Mouse (Mus musculus) G1E (cell line): Measurements from ENCODE around the gene Abhd13. TPM values are rescaled to one million over a fixed set of nuclear protein-coding genes. Genes with fewer than 3 reads are reported as not detected.

ENCODE experiments used
- ATAC-seq: 2 replicates; pipeline ENCODE4 v1.8.0; 2016; ENCODE audit warnings: mild to moderate bottlenecking; ENCODE audit not compliant: insufficient number of reproducible peaks, poor library complexity, low FRiP score, severe bottlenecking; ENCODE audit errors: extremely low read depth
- DNase-seq: peaks from one replicate; pipeline ENCODE4 v3.0.0; 2012; ENCODE audit warnings: low spot score
- H3K27me3 ChIP-seq: 2 replicates; pipeline ENCODE4 v1.6.1; 2012; ENCODE audit warnings: mild to moderate bottlenecking, low read length, inconsistent platforms; ENCODE audit not compliant: insufficient read depth
- H3K36me3 ChIP-seq: replicated peaks from 2 replicates; pipeline ENCODE3; 2012; ENCODE audit warnings: mild to moderate bottlenecking, inconsistent platforms
- H3K4me1 ChIP-seq: 2 replicates; pipeline ENCODE4 v1.6.1; 2012; ENCODE audit warnings: low read depth, low read length, inconsistent platforms, mixed read lengths; ENCODE audit not compliant: insufficient read depth
- H3K4me3 ChIP-seq: 2 replicates; pipeline ENCODE4 v1.5.1; 2012; ENCODE audit warnings: low read depth, mild to moderate bottlenecking, inconsistent platforms, low read length, moderate library complexity, mixed read lengths
- H3K9me3 ChIP-seq: replicated peaks from 2 replicates; pipeline ENCODE4 v1.6.1; 2012; ENCODE audit warnings: inconsistent platforms
- CTCF ChIP-seq: IDR thresholded peaks from 2 replicates; pipeline ENCODE4 v1.5.1; 2012; ENCODE audit warnings: low read depth, low read length, inconsistent platforms, mixed read lengths
- GATA1 ChIP-seq: IDR thresholded peaks from 2 replicates; pipeline ENCODE4 v1.6.1; 2012; ENCODE audit warnings: borderline replicate concordance, low read length, inconsistent platforms, mixed read lengths
- GATA2 ChIP-seq: IDR thresholded peaks from 2 replicates; pipeline ENCODE4 v1.6.1; 2012; ENCODE audit warnings: low read depth, low read length, inconsistent platforms, borderline replicate concordance
- POLR2AphosphoS5 ChIP-seq: IDR thresholded peaks from 2 replicates; pipeline ENCODE4 v1.6.1; 2012; ENCODE audit warnings: low read depth, low read length, inconsistent platforms; ENCODE audit not compliant: insufficient replicate concordance
- TAL1 ChIP-seq: conservative IDR thresholded peaks from 2 replicates; pipeline ENCODE4 v1.6.1; 2012; ENCODE audit warnings: low read depth, low read length, inconsistent platforms, mixed read lengths
- polyA plus RNA-seq: library from polyadenylated mRNA; stranded (reverse); fragments of >175 nt; gene quantifications from 2 replicates; pipeline ENCODE4 v1.2.3, GENCODE M21; 2012
- total RNA-seq, 2 experiments: library from RNA; stranded (forward) in 1 of 2; stranded (reverse) in 1 of 2; fragments of 200-1000 nt in 1 of 2; fragments of >200 nt in 1 of 2; fragmentation: Nextera tagmentation in 1 of 2; gene quantifications; 2 replicates each; pipeline ENCODE4 v1.2.3; 2014 to 2017

Abhd13 gene
- total and polyA plus RNA-seq, 3 experiments = 1.4 to 23.5 (median 19.9) TPM

DNA sequence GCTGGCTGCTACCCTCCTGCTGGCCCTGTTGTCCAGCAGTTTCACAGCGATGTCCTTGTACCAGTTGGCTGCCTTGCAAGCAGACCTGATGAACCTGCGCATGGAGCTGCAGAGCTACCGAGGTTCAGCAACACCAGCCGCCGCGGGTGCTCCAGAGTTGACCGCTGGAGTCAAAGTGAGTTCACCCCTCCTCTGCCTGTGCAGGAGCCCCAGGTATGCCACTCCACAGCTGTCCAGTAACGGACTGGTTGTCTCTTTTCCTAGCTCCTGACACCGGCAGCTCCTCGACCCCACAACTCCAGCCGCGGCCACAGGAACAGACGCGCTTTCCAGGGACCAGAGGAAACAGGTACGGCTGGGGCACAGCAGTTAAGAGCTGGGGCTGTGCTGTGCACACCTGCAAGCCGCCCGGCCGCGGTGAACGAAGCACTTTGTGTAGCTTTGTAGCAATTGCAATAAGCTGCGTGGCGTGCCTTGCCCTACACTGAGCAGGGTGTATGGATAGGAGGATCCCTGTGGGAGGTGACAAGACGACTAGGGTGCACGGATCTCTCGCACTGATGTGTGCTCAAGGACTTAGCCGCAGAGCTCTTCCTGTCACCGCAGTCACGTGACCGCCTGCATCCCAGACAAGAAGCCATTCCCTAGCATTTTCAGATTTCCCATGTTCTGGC is 29.6 kb downstream of the Abhd13 start:
- TF ChIP-seq GATA1 (no peak), POLR2AphosphoS5 (no peak), CTCF (no peak), GATA2 (no peak), TAL1 (no peak)
- Histone ChIP-seq H3K4me3 (peak overlapping the region; percentile 9; the same call in 1 of the 2 replicates), H3K9me3 (no peaks in the 10 kb centered on the region), H3K4me1 (no peaks in the 10 kb centered on the region), H3K27me3 (peaks cover 17% of the 10 kb centered on the region; the same call in 1 of the 2 replicates), H3K36me3 (no peaks in the 10 kb centered on the region)
- ATAC-seq (no peak), DNase-seq (no peak)

DNA sequence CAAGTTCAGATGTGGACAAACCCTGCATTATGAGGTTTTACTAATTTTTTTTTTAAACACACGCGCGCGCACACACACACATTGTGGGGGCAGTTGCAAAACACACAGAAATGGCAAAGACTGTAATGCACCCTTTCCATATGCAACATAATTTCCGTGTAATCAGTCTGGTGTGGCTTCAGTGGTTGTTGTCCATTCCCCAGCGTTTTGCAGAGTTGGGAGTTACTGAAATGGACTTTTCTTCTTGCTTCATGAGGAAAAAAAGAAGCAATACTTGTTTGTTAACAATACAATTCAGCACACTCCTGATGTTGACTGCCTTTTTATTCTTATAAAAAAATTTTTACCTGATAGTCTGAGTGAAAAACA is 30.1 kb downstream of the Abhd13 start:
- Histone ChIP-seq H3K36me3 (no peaks in the 10 kb centered on the region), H3K4me1 (no peaks in the 10 kb centered on the region), H3K4me3 (no peak overlapping the region), H3K27me3 (peaks cover 17% of the 10 kb centered on the region; the same call in 1 of the 2 replicates), H3K9me3 (no peaks in the 10 kb centered on the region)
- TF ChIP-seq GATA1 (no peak), CTCF (no peak), TAL1 (no peak), GATA2 (no peak), POLR2AphosphoS5 (no peak)
- DNase-seq (no peak), ATAC-seq (no peak)

DNA sequence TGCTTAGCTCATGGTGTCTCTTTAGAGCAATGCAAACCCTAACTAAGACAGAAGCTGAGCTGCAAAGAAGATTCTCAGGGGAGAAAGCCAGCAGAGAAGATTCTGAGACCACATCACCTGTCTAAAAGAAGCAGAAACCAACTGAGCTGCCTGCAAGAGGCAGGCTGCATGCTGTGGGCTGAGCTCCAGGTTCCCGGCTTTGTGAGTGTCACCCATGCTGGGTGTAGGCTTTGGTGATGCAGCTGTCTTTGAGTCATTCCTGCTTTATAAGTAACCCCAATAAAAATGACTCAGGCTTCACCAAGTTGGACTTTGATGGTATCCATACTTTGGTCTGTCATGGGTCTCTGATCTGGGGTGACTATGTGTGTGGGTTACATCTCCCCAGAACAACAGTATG is 38.7 kb downstream of the Abhd13 start:
- H3K4me1 ChIP-seq = no peaks in the 10 kb centered on the region
- H3K4me3 ChIP-seq = no peak overlapping the region
- H3K36me3 ChIP-seq = no peaks in the 10 kb centered on the region
- ATAC-seq = no peak
- TF ChIP-seq GATA1 = no peak
- TF ChIP-seq POLR2AphosphoS5 = no peak
- no peak for TF ChIP-seq CTCF
- TF ChIP-seq GATA2 = no peak
- TF ChIP-seq TAL1 = no peak
- DNase-seq = no peak
- no peaks in the 10 kb centered on the region; the same call in 1 of the 2 replicates for H3K27me3 ChIP-seq
- H3K9me3 ChIP-seq = no peaks in the 10 kb centered on the region

DNA sequence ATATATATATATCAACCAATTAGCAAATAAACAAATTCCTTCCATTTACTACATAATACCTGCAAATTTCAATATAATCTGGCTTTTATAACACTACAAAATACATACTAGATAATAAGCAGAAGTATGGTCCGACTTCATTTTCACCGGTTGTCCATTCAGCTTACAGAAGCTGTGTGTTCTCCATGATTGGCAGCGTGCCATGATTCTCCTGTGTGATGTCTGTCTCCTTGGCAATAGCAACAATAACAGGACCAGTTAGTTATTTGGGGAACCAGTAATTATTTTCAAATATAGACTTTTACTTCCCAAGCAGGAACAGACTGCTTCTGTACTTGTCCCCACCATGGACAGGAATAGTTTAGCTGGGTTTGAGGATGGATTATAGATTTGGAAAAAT is 39.7 kb downstream of the Abhd13 start:
- TF ChIP-seq TAL1 (no peak), POLR2AphosphoS5 (no peak), CTCF (no peak), GATA1 (no peak), GATA2 (no peak)
- no peaks in the 10 kb centered on the region for H3K4me1 ChIP-seq
- H3K27me3 ChIP-seq = no peaks in the 10 kb centered on the region; the same call in 1 of the 2 replicates
- no peaks in the 10 kb centered on the region for H3K9me3 ChIP-seq
- no peaks in the 10 kb centered on the region for H3K36me3 ChIP-seq
- ATAC-seq (no peak), DNase-seq (no peak)
- H3K4me3 ChIP-seq = no peak overlapping the region

DNA sequence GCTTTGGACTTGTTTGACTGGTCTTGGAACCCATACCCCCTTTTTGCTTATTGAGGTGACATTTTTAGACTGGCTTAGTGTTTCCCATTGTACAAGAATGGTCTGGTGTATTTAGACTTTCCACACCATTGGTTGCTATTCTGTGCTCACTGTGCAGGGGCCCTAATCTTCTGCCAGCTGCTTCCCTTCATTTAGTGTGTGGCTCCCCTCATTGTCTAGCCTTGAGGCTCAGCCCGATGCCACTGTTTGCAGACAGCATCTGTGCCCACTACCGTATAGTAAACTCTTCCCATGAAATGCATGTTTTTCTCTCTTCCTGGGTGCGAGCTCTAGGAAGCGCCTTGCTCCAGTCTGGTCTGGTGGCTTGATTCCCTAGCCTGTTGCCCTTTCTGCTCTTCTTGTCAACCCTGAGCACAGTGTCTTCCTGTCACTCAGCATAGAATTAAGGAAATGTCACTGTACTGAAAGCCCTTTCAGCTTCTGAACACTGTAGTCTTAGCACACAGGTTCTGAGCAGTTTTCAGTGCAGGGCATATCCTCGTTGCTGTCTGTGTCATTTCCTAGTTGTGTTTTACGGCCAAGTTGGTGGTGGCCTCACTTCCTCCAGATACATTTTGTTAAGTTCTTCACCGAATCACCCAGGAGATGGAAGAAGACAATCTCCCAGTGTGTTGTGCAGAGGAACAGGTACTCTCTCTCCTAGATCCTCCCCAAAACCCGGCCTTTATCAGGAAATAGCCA is 53.0 kb downstream of the Abhd13 start:
- TF ChIP-seq GATA1 (no peak), POLR2AphosphoS5 (no peak), GATA2 (no peak), CTCF (no peak), TAL1 (no peak)
- Histone ChIP-seq H3K4me1 (no peaks in the 10 kb centered on the region), H3K36me3 (no peaks in the 10 kb centered on the region), H3K4me3 (no peak overlapping the region), H3K9me3 (no peaks in the 10 kb centered on the region), H3K27me3 (peaks cover 2% of the 10 kb centered on the region; the same call in 1 of the 2 replicates)
- DNase-seq = no peak
- ATAC-seq = no peak

DNA sequence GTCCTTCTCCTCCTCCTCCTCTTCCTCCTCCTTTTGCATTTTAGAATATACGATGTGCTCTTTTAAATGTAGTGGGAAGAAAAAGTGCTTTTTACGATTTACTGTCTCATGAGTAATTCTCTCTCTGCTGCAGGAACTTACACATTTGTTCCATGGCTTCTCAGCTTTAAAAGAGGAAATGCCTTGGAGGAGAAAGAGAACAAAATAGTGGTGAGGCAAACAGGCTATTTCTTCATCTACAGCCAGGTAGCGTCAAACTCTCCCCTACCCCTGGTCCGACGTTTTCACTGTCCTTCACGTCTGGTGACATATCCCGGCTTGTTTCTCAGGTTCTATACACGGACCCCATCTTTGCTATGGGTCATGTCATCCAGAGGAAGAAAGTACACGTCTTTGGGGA is 53.7 kb downstream of the Abhd13 start:
- peaks cover 4% of the 10 kb centered on the region; the same call in 1 of the 2 replicates for H3K27me3 ChIP-seq
- H3K36me3 ChIP-seq = no peaks in the 10 kb centered on the region
- no peak for ATAC-seq
- no peaks in the 10 kb centered on the region for H3K9me3 ChIP-seq
- H3K4me1 ChIP-seq = no peaks in the 10 kb centered on the region
- TF ChIP-seq GATA1 (no peak), CTCF (no peak), GATA2 (no peak), TAL1 (no peak), POLR2AphosphoS5 (no peak)
- no peak for DNase-seq
- no peak overlapping the region for H3K4me3 ChIP-seq
